Mouse (Mus musculus) neural tube, embryonic 12.5 days (tissue): Measurements from ENCODE around the gene Sppl2a. TPM values are rescaled to one million over a fixed set of nuclear protein-coding genes. Genes with fewer than 3 reads are reported as not detected.
"Not testable (repeated sequence)": the region's sequence is repeated elsewhere in the genome, so short reads cannot be mapped to it uniquely, and the experiment has no call there.

Experiments
- ATAC-seq: fragments of 200-750 bp; cut with Nextera tagmentation; 2 replicates; pipeline ENCODE4 v1.8.0; 2017; ENCODE audit warnings: low read depth, mild to moderate bottlenecking, moderate TSS enrichment, moderate library complexity; ENCODE audit not compliant: low FRiP score
- H3K27ac ChIP-seq: fragments of 300-500 bp; sonication (generic); 2 replicates; pipeline ENCODE4 v1.5.1; 2016
- H3K27me3 ChIP-seq: fragments of 300-500 bp; sonication (generic); replicated peaks from 2 replicates; pipeline ENCODE4 v1.6.1; 2016; ENCODE audit warnings: mild to moderate bottlenecking
- H3K36me3 ChIP-seq: fragments of 300-500 bp; sonication (generic); 2 replicates; pipeline ENCODE4 v1.6.1; 2016; ENCODE audit warnings: mild to moderate bottlenecking
- H3K4me1 ChIP-seq: fragments of 300-500 bp; sonication (generic); 2 replicates; pipeline ENCODE4 v1.6.1; 2016
- H3K4me2 ChIP-seq: fragments of 300-500 bp; sonication (generic); replicated peaks from 2 replicates; pipeline ENCODE4 v1.6.1; 2016; ENCODE audit warnings: mild to moderate bottlenecking
- H3K4me3 ChIP-seq: fragments of 300-500 bp; sonication (generic); 2 replicates; pipeline ENCODE4 v1.5.1; 2016
- H3K9ac ChIP-seq: fragments of 300-500 bp; sonication (generic); 2 replicates; pipeline ENCODE4 v1.6.1; 2016; ENCODE audit warnings: mild to moderate bottlenecking
- H3K9me3 ChIP-seq: fragments of 300-500 bp; sonication (generic); 2 replicates; pipeline ENCODE4 v1.6.1; 2016; ENCODE audit warnings: mild to moderate bottlenecking
- WGBS: fragments of 180-500 bp; shearing (Covaris S2); methylation state at CpG from one replicate; pipeline ENCODE4 v1.1.7; 2016; 5-methylcytosine and 5-hydroxymethylcytosine counted together
- polyA plus RNA-seq: library from polyadenylated mRNA; unstranded; fragments of >200 nt; fragmentation: Nextera tagmentation; extraction: Ambion mirVana; gene quantifications from 2 replicates; pipeline ENCODE4 v1.2.1, GENCODE M21; 2016

The Sppl2a gene
- 34.6 and 36.7 TPM in 2 replicates for polyA plus RNA-seq

- WGBS, result under 1% methylated on average over 35 of the region's 35 CpGs
- Histone ChIP-seq H3K9ac (peak within 1 kb of the TSS; percentile 82), H3K27ac (peak within 1 kb of the TSS; percentile 94), H3K36me3 (no peaks in the 10 kb centered on the region), H3K4me2 (peak within 1 kb of the TSS; percentile 67), H3K27me3 (no peaks in the 10 kb centered on the region), H3K4me1 (no peaks in the 10 kb centered on the region), H3K9me3 (no peaks in the 10 kb centered on the region), H3K4me3 (peak within 1 kb of the TSS; percentile 56)
- peak; percentile 100 for ATAC-seq
These were observed at the start of gene Sppl2a for GRCm38 (mm10) chr2:126932897-126933641. Gene Sppl2a (minus strand): TSS chr2:126933235.

DNA sequence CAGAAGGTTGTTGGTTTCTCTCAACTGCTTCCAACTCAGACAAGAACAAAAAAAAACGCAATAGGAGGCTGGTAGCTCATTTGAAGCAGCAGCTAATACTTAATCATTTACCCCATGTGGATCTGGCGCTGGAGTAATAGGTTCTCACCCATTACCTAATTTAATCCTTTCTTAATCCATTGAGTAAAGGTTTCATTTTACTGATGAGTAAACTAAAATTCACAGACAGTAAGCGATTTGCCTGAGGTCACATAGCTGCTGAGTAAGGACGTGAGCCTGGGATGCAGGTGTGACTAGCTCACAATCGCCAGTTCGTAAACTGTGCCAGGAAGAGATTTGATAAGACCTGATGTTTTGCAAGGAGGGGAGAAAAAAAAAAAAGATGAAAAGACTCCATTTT lies 44.4 kb upstream of the Sppl2a start:
- H3K4me3 ChIP-seq, result no peak overlapping the region
- H3K4me1 ChIP-seq, result no peaks in the 10 kb centered on the region
- no peak for ATAC-seq
- no peaks in the 10 kb centered on the region for H3K36me3 ChIP-seq
- WGBS, result 82% methylated on average over 6 of the region's 6 CpGs
- H3K9me3 ChIP-seq, result no peaks in the 10 kb centered on the region
- no peak overlapping the region for H3K4me2 ChIP-seq
- no peak overlapping the region for H3K27ac ChIP-seq
- no peaks in the 10 kb centered on the region for H3K27me3 ChIP-seq
- no peak overlapping the region for H3K9ac ChIP-seq

DNA sequence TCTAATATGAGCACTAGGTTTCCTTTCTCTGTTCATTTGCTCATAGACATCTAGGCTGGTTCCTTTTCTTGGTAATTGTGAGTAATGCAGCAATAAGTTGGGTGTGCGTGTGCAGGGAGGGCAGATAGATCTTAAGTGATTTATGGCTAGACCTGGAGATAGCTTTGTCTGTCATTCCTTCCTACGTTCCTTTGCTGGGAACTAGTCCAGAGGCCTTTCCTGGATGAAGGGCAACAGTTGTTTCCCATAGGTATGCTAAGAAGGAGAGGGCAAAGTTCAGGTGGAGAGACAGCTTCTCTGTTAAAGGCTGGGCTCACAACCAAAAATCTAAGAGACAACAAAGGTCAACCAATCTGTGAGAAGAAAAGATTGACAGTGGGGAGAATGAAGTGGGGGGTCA lies 28.7 kb upstream of the Sppl2a start:
- no peak for ATAC-seq
- H3K4me1 ChIP-seq, result no peaks in the 10 kb centered on the region
- H3K27me3 ChIP-seq, result no peaks in the 10 kb centered on the region
- H3K36me3 ChIP-seq, result no peaks in the 10 kb centered on the region
- no peak overlapping the region for H3K9ac ChIP-seq
- H3K4me2 ChIP-seq, result no peak overlapping the region
- no peak overlapping the region for H3K27ac ChIP-seq
- H3K9me3 ChIP-seq, result no peaks in the 10 kb centered on the region
- H3K4me3 ChIP-seq, result no peak overlapping the region
- 76% methylated on average over 2 of the region's 2 CpGs for WGBS

DNA sequence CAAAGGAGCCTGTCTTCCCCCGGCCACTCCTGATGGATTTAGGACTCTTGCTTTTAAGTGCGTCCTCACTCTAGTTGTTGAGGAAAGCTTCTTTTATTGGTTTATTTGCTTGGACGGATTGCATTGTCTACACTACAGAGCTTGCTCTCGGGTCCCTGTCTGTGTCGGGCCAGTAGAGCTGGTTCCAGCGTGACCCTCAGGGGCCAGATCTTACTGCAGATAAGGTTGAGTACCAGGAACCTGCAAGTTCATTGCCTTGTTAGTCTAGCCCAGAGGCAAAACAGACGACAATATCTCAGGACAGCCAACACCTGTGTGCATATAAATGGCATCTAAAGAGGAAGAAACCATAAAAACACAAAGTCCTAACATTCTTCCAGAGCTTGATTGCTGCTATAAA lies 22.6 kb upstream of the Sppl2a start:
- 35% methylated on average over 7 of the region's 7 CpGs for WGBS

DNA sequence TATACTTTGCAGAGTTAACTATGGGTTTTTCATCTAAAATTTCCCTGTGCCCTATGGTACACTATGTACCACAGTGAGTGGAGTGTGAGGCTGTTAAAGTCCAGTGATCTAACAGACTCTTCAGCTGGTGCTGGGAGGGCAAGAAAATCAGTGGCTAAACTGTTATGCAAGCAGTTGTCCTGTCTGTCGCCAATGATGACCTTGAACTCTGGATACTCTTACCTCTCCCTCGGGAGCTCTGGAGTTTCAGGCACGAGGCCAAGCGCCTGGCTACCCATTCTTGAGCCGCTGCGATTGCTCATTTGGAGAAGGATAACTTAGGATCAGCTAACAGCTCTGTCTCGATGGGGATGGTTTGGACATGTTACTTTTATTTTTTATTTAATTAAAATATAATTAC lies 18.1 kb upstream of the Sppl2a start:
- Histone ChIP-seq H3K36me3 (no peaks in the 10 kb centered on the region), H3K9ac (no peak overlapping the region)

More for the DNA sequence above, 22.6 kb upstream of the Sppl2a start:
- H3K4me1 ChIP-seq, result no peaks in the 10 kb centered on the region
- no peaks in the 10 kb centered on the region for H3K36me3 ChIP-seq
- ATAC-seq, result no peak
- no peak overlapping the region for H3K4me3 ChIP-seq
- H3K9ac ChIP-seq, result no peak overlapping the region
- no peaks in the 10 kb centered on the region for H3K9me3 ChIP-seq
- H3K27ac ChIP-seq, result no peak overlapping the region
- H3K4me2 ChIP-seq, result no peak overlapping the region
- no peaks in the 10 kb centered on the region for H3K27me3 ChIP-seq

DNA sequence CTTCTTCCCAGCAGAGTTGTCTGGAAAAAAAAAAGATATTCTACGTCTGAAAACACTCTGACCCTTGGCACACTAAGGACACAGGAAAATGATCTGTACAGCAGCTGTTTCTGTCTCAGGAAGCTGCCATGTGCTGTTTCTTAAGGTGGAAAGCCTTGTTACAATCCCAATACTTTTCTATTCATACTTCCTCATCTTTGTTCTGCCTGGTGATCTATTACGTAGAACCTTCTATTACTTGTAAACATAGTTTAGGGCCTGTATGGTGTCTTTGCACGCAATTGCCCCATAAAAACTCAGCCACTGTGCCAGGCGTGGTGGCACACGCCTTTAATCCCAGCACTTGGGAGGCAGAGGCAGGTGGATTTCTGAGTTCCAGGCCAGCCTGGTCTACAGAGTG lies 17.4 kb upstream of the Sppl2a start:
- H3K9me3 ChIP-seq, result no peaks in the 10 kb centered on the region
- no peak overlapping the region for H3K27ac ChIP-seq
- ATAC-seq, result no peak
- H3K4me3 ChIP-seq, result no peak overlapping the region
- no peak overlapping the region for H3K9ac ChIP-seq
- no peaks in the 10 kb centered on the region for H3K4me1 ChIP-seq
- H3K36me3 ChIP-seq, result no peaks in the 10 kb centered on the region
- WGBS, result 77% methylated on average over 5 of the region's 5 CpGs
- no peak overlapping the region for H3K4me2 ChIP-seq
- H3K27me3 ChIP-seq, result no peaks in the 10 kb centered on the region

More for the DNA sequence above, 18.1 kb upstream of the Sppl2a start:
- Histone ChIP-seq H3K9me3 (no peaks in the 10 kb centered on the region), H3K27me3 (no peaks in the 10 kb centered on the region), H3K27ac (no peak overlapping the region), H3K4me2 (no peak overlapping the region), H3K4me1 (no peaks in the 10 kb centered on the region), H3K4me3 (no peak overlapping the region)
- WGBS, result 72% methylated on average over 7 of the region's 7 CpGs
- no peak for ATAC-seq

DNA sequence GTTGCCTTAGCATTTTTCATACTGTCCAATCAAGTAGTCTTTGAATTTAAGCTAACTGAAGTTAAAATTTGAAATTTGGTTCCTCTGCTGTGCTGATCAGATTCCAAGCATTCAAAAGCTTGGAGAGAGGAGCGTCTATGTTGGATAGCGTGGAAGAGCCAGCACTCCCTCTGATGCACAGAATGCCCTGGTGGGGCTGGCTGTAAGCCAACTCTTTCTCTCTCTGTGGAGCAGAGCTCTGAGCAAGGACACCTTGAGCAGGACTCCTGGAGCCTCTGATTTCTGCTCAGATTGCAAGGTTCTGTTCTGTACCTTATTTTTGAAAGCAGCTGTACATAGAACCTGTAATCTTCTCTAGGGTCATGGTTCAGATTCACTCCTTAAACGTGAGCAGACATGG lies 16.8 kb upstream of the Sppl2a start:
- Histone ChIP-seq H3K9me3 (no peaks in the 10 kb centered on the region), H3K4me2 (no peak overlapping the region), H3K36me3 (no peaks in the 10 kb centered on the region), H3K9ac (no peak overlapping the region), H3K27ac (no peak overlapping the region), H3K4me3 (no peak overlapping the region), H3K27me3 (no peaks in the 10 kb centered on the region), H3K4me1 (no peaks in the 10 kb centered on the region)
- ATAC-seq, result no peak
- 75% methylated on average over 3 of the region's 3 CpGs for WGBS

DNA sequence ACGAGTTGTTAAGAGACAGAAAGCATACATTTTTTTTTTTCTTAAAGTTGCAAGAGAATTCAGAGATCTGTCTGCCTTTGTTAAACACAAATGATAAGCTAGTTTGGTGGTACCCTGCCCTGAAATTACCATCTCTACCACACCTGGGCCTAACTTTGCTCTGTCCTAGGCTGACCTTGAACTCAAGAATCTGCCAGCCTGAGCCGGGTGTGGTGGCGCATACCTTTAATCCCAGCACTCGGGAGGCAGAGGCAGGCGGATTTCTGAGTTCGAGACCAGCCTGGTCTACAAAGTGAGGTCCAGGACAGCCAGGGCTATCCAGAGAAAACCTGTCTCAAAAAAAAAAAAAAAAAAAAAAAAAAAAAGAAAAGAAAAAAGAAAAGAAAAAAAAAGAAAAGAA lies 16.3 kb upstream of the Sppl2a start:
- H3K4me2 ChIP-seq, H3K4me1 ChIP-seq, H3K4me3 ChIP-seq, H3K36me3 ChIP-seq, ATAC-seq, H3K9me3 ChIP-seq, H3K27me3 ChIP-seq, H3K27ac ChIP-seq, H3K9ac ChIP-seq: not testable (repeated sequence)
- WGBS, result 86% methylated on average over 6 of the region's 6 CpGs

- Histone ChIP-seq H3K9ac (no peak overlapping the region), H3K27me3 (no peaks in the 10 kb centered on the region), H3K4me2 (no peak overlapping the region), H3K4me1 (no peaks in the 10 kb centered on the region), H3K4me3 (no peak overlapping the region), H3K9me3 (no peaks in the 10 kb centered on the region), H3K27ac (no peak overlapping the region), H3K36me3 (no peaks in the 10 kb centered on the region)
- WGBS, result 90% methylated on average over 2 of the region's 3 CpGs
- ATAC-seq, result no peak
These were observed 15.2 kb upstream of the Sppl2a start for GRCm38 (mm10) chr2:126948231-126948630.

GRCm38 (mm10) chr2:126947646-126948045 lies 14.6 kb upstream of the Sppl2a start:
- Histone ChIP-seq H3K4me1 (no peaks in the 10 kb centered on the region), H3K4me2 (no peak overlapping the region), H3K9ac (no peak overlapping the region), H3K36me3 (no peaks in the 10 kb centered on the region), H3K4me3 (no peak overlapping the region), H3K9me3 (no peaks in the 10 kb centered on the region), H3K27ac (no peak overlapping the region), H3K27me3 (no peaks in the 10 kb centered on the region)
- no peak for ATAC-seq

DNA sequence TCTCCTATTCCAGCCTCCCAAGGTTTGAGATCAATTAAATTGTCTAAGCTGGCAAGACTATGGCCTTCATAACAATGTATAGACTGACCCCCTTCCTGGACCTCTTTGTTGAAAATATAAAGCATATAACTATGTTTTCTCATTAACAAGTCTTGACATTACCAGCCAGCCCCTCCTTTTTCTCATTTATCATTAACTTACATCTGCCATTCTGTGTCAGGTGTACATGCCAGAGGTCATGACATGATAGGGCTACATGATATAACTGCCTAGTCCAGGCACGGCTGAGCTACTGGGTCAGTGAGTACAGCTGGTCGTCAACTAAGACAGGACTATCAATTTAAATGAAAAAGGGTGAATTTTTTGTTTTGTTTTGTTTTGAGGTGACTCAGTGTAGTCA lies 10.2 kb upstream of the Sppl2a start:
- no peak overlapping the region for H3K4me3 ChIP-seq
- no peaks in the 10 kb centered on the region for H3K9me3 ChIP-seq
- no peak overlapping the region for H3K9ac ChIP-seq
- H3K27me3 ChIP-seq, result no peaks in the 10 kb centered on the region
- no peak overlapping the region for H3K27ac ChIP-seq
- H3K36me3 ChIP-seq, result no peaks in the 10 kb centered on the region
- no peak overlapping the region for H3K4me2 ChIP-seq
- 83% methylated on average over 2 of the region's 2 CpGs for WGBS
- ATAC-seq, result no peak
- H3K4me1 ChIP-seq, result no peaks in the 10 kb centered on the region

DNA sequence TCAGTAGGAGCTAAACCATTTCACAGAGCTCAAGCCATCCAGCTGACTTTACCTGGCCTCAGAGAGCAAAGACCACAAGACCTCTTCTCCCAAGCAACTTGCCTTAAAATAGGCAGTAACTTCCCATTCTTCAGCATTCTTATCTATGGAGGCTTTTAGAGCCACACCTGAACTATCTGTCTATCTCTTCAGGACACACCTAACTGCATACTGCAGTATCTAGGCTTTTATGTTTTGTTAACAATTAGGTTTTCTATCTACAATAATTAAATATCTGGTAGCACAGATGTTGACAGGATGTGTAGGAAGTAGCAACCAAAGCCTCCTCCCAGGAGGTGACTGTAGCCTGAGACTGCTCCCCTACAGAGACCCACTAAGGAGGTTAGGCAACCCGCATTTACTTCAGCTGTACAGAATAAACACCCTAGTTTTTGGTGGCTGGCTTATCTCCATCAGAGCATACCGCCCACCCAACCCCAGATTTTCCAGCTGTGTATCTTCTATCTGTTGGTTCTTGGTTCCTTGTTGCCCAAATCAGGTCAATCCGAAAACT lies 7.4 kb upstream of the Sppl2a start:
- Histone ChIP-seq H3K36me3 (no peaks in the 10 kb centered on the region), H3K27ac (no peak overlapping the region), H3K9ac (no peak overlapping the region), H3K4me3 (no peak overlapping the region), H3K4me2 (no peak overlapping the region), H3K27me3 (no peaks in the 10 kb centered on the region), H3K9me3 (no peaks in the 10 kb centered on the region), H3K4me1 (no peaks in the 10 kb centered on the region)
- ATAC-seq, result no peak
- 83% methylated on average over 3 of the region's 3 CpGs for WGBS

DNA sequence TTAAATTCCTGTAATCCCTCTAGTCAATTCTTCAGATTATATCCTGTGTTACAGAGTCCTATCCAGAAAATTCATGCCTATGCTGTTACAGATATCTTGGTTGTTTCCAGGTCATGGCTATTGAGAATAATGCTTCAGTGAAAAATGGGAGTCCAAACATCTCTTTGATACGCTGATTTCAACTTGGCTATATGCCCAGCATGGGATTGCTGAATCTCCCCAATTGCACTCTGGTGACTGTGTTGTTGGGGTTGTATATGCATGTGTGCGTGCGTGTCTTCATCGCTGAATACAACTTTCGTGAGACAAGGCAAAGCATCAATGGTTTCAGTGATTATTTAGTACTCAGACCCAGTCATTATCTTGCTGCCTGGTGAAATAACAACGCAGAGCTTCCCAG lies 5.0 kb upstream of the Sppl2a start:
- ATAC-seq, result no peak
- Histone ChIP-seq H3K9me3 (no peaks in the 10 kb centered on the region), H3K4me2 (no peak overlapping the region), H3K4me1 (no peaks in the 10 kb centered on the region), H3K36me3 (no peaks in the 10 kb centered on the region), H3K27me3 (no peaks in the 10 kb centered on the region), H3K9ac (no peak overlapping the region), H3K27ac (no peak overlapping the region), H3K4me3 (no peak overlapping the region)
- WGBS, result 76% methylated on average over 6 of the region's 6 CpGs
